Mouse (Mus musculus) lung, embryonic 15.5 days (tissue): ENCODE measurements at regions not wholly inside any gene's neighbourhood (a gene's known extent, or its start where the extent isn't known, plus 50 kb on each side); places are given as distances from the start of the nearest gene placed in this dataset.
"Not testable (repeated sequence)": the region's sequence is repeated elsewhere in the genome, so short reads cannot be mapped to it uniquely, and the experiment has no call there.

ENCODE experiments used
- ATAC-seq: fragments of 200-750 bp; cut with Nextera tagmentation; 2 replicates; pipeline ENCODE4 v1.8.0; 2017; ENCODE audit warnings: moderate number of reproducible peaks, borderline replicate concordance; ENCODE audit not compliant: low FRiP score, low TSS enrichment; ENCODE audit errors: extremely low read depth
- H3K27ac ChIP-seq: fragments of 300-500 bp; sonication (generic); 2 replicates; pipeline ENCODE4 v1.5.1; 2015; ENCODE audit warnings: moderate library complexity, mild to moderate bottlenecking, inconsistent platforms
- H3K27me3 ChIP-seq: fragments of 300-500 bp; sonication (generic); 2 replicates; pipeline ENCODE4 v1.6.1; 2015; ENCODE audit warnings: inconsistent platforms
- H3K36me3 ChIP-seq: fragments of 300-500 bp; sonication (generic); 2 replicates; pipeline ENCODE4 v1.6.1; 2015; ENCODE audit warnings: inconsistent platforms
- H3K4me1 ChIP-seq: fragments of 300-500 bp; sonication (generic); 2 replicates; pipeline ENCODE4 v1.6.1; 2015; ENCODE audit warnings: inconsistent platforms
- H3K4me2 ChIP-seq: fragments of 300-500 bp; sonication (generic); 2 replicates; pipeline ENCODE4 v1.6.1; 2015; ENCODE audit warnings: inconsistent platforms, mild to moderate bottlenecking, moderate library complexity
- H3K4me3 ChIP-seq: fragments of 300-500 bp; sonication (generic); 2 replicates; pipeline ENCODE4 v1.5.1; 2015; ENCODE audit warnings: mild to moderate bottlenecking, inconsistent platforms
- H3K9ac ChIP-seq: fragments of 300-500 bp; sonication (generic); 2 replicates; pipeline ENCODE4 v1.6.1; 2015; ENCODE audit warnings: inconsistent platforms
- H3K9me3 ChIP-seq: fragments of 300-500 bp; sonication (generic); 2 replicates; pipeline ENCODE4 v1.6.1; 2016; ENCODE audit warnings: inconsistent platforms
- WGBS: fragments of 180-500 bp; shearing (Covaris S2); methylation state at CpG from one replicate; pipeline ENCODE4 v1.1.7; 2015; 5-methylcytosine and 5-hydroxymethylcytosine counted together

DNA sequence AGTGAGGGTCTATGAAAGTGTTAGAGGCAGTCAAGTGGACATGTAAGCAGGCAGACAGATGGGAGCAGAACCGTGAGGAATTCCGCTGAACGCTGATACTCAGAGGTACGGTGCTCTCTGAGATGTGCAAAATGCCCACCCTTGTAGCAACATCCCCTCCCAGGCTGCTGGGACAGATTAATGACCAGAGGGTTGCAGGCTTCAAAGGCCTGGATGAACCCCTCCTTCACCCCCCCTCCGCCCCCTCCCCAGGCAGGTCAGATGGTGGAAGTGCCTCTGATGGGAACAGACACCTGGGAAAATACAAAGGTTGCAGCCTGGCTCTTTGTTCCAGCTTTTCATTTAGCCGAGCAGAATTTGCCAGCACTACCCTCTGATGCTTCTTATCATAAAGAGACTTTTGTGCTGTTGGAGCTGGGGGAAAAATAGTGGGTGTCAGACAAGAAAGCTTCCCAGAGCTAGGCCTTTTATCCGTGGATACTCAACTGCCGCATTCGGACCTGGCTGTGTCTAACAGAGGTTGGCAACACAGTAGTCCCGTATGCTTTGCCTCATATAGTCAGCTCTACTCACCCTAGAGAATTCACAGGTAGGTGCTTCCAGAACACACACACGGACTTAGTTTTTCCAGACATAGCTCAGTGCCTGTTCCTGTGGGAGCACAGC lies 111.2 kb upstream of the Ranbp3l start:
- no peaks in the 10 kb centered on the region for H3K4me1 ChIP-seq
- ATAC-seq: no peak
- no peak overlapping the region for H3K27ac ChIP-seq
- no peak overlapping the region for H3K4me3 ChIP-seq
- H3K36me3 ChIP-seq: no peaks in the 10 kb centered on the region
- H3K27me3 ChIP-seq: no peaks in the 10 kb centered on the region
- H3K4me2 ChIP-seq: no peak overlapping the region
- H3K9ac ChIP-seq: no peak overlapping the region
- H3K9me3 ChIP-seq: peaks cover 5% of the 10 kb centered on the region; the same call in 1 of the 2 replicates
- WGBS: 53% methylated on average over 11 of the region's 11 CpGs

DNA sequence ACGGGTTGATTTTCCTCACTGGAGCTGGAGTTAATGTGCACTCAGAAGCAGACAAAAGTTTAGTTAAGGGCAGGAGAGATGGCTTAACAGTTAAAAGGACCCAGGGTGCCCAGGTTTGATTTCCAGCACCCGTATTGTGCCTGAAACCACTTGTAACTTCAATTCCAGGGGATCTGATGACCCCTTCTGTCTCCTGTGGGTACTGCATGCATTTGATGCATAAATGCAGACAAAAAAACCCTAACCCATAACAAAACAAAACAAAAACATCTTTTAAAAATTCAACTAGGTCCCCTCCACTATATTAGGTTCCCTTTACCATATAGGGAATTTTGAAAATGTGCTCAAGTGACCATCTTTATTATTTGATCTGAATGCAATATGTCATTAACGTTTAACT lies 112.2 kb upstream of the Ranbp3l start:
- H3K9ac ChIP-seq: no peak overlapping the region
- no peaks in the 10 kb centered on the region for H3K4me1 ChIP-seq
- 92% methylated on average over 3 of the region's 3 CpGs for WGBS

DNA sequence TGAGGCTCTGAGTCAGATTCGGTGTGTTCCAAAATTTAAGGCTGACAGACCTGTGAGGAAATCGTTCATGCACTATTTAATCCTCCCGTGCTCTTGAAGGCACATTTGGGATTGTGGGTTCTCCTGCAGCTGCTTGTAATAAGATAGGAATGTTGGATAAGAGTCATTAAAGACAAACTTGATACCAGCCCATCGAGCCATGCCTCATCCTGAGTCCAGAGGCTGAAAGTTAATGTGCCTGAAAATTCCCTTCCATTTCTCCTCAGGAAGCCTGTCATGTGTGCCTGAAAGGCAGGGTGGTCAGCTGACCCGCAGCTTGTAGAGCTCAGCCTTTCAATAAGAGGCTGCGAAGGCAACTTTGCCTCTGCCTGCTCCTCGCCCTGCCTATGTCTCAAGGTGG lies 113.4 kb upstream of the Ranbp3l start:
- H3K4me3 ChIP-seq: no peak overlapping the region
- H3K36me3 ChIP-seq: no peaks in the 10 kb centered on the region
- no peaks in the 10 kb centered on the region for H3K27me3 ChIP-seq
- no peaks in the 10 kb centered on the region for H3K4me1 ChIP-seq
- ATAC-seq: no peak
- WGBS: 64% methylated on average over 7 of the region's 7 CpGs
- peaks cover 5% of the 10 kb centered on the region; the same call in 1 of the 2 replicates for H3K9me3 ChIP-seq
- H3K9ac ChIP-seq: no peak overlapping the region
- no peak overlapping the region for H3K27ac ChIP-seq
- H3K4me2 ChIP-seq: no peak overlapping the region

More for the DNA sequence above, 112.2 kb upstream of the Ranbp3l start:
- H3K27me3 ChIP-seq: no peaks in the 10 kb centered on the region
- no peak overlapping the region for H3K4me2 ChIP-seq
- H3K36me3 ChIP-seq: no peaks in the 10 kb centered on the region
- peaks cover 5% of the 10 kb centered on the region; the same call in 1 of the 2 replicates for H3K9me3 ChIP-seq
- no peak for ATAC-seq
- no peak overlapping the region for H3K27ac ChIP-seq
- H3K4me3 ChIP-seq: no peak overlapping the region

DNA sequence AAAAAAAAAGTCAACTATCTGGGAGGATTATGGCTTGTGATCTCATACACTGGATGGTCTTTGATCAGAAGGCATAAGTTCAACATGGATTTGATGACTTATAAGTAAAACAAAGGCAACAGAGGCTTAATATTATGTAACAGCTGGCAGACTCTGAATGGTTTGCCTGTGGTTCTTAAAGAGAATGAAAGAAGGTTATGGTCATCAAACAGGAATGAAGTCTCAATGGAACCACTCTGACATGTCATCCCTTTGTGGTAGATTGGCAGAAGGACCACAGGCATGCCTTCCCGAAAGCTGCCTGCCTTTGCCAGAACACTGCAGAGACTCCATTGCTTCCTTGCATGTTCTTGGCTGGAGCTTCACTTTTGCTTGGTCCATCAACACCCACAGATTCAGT lies 116.8 kb upstream of the Ranbp3l start:
- no peak for ATAC-seq
- peaks cover 3% of the 10 kb centered on the region; the same call in 1 of the 2 replicates for H3K4me1 ChIP-seq
- no peak overlapping the region for H3K4me2 ChIP-seq
- WGBS: 85% methylated on average over 1 of the region's 1 CpGs
- no peak overlapping the region for H3K27ac ChIP-seq
- H3K9me3 ChIP-seq: peaks cover 5% of the 10 kb centered on the region; the same call in 1 of the 2 replicates
- H3K9ac ChIP-seq: no peak overlapping the region
- no peak overlapping the region for H3K4me3 ChIP-seq
- no peaks in the 10 kb centered on the region for H3K27me3 ChIP-seq
- H3K36me3 ChIP-seq: no peaks in the 10 kb centered on the region

DNA sequence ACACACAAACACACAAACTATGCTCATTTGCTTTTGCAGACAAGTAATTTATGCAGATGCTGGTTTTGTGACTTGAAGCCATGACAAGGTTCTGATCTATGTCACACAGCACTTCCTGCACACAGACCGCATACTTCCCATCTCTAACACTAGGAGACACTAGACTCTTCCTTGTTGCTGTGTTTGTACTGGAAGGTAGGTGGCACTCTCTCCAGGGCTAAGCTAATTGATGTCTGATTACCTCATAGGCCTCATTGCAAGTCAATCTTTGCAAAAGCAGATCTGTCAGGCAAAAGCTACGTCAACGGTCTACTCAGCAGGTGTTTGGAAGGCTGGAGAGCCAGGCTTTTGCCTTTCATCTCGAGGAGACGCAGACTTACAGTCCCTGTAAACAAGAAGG lies 118.3 kb upstream of the Ranbp3l start:
- no peak for ATAC-seq
- WGBS: 55% methylated on average over 5 of the region's 5 CpGs

DNA sequence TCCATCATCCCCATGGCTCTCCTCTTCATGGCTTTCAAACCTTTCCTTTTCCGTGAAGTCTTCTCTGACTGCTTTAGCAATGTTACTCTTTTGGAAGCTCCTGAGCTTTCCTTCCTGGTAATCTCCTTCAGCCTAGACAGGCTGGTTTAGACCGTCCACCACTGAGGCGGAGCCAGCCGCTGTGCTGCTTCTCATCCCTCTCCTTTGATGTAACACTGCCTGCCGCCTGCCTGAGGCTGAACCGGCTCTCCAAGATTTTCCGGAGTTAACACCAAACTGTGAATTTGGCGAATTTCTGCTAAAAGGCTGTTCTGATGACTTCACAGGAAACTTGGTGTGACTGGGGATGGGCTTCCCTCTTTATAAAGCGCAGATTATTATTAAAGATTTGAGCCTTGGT lies 125.6 kb upstream of the Ranbp3l start:
- no peak overlapping the region for H3K4me3 ChIP-seq
- H3K36me3 ChIP-seq: no peaks in the 10 kb centered on the region
- no peaks in the 10 kb centered on the region for H3K9me3 ChIP-seq
- no peak overlapping the region for H3K4me2 ChIP-seq
- H3K27ac ChIP-seq: no peak overlapping the region
- H3K27me3 ChIP-seq: no peaks in the 10 kb centered on the region
- H3K4me1 ChIP-seq: peaks cover 4% of the 10 kb centered on the region; the same call in 1 of the 2 replicates
- WGBS: 19% methylated on average over 9 of the region's 9 CpGs
- ATAC-seq: no peak
- no peak overlapping the region for H3K9ac ChIP-seq

More for the DNA sequence above, 118.3 kb upstream of the Ranbp3l start:
- Histone ChIP-seq H3K27me3 (no peaks in the 10 kb centered on the region), H3K27ac (no peak overlapping the region), H3K9ac (no peak overlapping the region), H3K4me3 (no peak overlapping the region), H3K4me1 (peaks cover 4% of the 10 kb centered on the region; the same call in 1 of the 2 replicates), H3K4me2 (no peak overlapping the region), H3K9me3 (no peaks in the 10 kb centered on the region), H3K36me3 (no peaks in the 10 kb centered on the region)

DNA sequence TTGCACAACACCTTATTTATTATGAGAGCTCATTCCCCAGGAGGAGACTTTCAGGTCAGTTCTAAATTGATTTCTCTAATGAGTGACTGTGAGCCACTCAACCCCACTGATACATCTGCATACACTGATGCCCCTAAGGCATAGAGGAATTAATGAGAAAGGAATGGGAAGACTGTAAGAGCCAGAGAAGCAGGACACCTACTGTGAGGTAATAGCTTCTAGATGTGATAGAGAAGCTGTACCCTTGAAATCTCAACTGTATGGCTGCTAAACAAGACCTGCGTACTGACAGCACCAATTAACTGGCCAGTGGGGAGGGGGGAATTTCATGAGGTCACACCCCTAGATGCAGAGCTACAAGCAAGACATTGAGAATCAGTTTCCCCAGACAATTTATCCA lies 128.3 kb upstream of the Ranbp3l start:
- no peak overlapping the region for H3K4me3 ChIP-seq
- no peak overlapping the region for H3K9ac ChIP-seq
- no peaks in the 10 kb centered on the region for H3K4me1 ChIP-seq
- H3K27ac ChIP-seq: no peak overlapping the region
- ATAC-seq: no peak
- no peaks in the 10 kb centered on the region for H3K36me3 ChIP-seq
- no peaks in the 10 kb centered on the region for H3K9me3 ChIP-seq
- 78% methylated on average over 1 of the region's 1 CpGs for WGBS
- no peaks in the 10 kb centered on the region for H3K27me3 ChIP-seq
- no peak overlapping the region for H3K4me2 ChIP-seq

DNA sequence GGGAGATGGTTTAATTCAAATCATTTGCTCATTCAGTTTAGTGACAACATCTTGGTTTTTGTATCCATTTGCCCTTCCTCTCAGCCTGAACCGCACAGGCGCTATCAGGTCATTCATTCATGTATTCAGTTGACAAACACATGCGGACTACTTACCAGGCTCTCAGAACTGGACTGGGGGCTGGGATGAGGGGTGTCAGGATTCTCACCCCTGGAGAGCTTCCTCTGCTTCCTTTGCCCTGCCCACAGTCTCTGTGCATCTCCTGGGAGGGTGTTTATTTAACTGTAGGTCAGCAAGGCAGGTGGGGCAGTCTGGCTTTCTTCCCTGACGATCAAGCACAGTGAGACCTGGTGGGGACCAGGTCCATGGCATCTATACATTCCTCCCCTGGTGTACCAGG lies 123.6 kb upstream of the Slc1a3 start:
- no peak overlapping the region for H3K4me3 ChIP-seq
- H3K27me3 ChIP-seq: no peaks in the 10 kb centered on the region
- no peaks in the 10 kb centered on the region for H3K4me1 ChIP-seq
- H3K36me3 ChIP-seq: no peaks in the 10 kb centered on the region
- no peak overlapping the region for H3K27ac ChIP-seq
- H3K9ac ChIP-seq: no peak overlapping the region
- H3K9me3 ChIP-seq: no peaks in the 10 kb centered on the region
- H3K4me2 ChIP-seq: no peak overlapping the region
- no peak for ATAC-seq
- 63% methylated on average over 4 of the region's 4 CpGs for WGBS

DNA sequence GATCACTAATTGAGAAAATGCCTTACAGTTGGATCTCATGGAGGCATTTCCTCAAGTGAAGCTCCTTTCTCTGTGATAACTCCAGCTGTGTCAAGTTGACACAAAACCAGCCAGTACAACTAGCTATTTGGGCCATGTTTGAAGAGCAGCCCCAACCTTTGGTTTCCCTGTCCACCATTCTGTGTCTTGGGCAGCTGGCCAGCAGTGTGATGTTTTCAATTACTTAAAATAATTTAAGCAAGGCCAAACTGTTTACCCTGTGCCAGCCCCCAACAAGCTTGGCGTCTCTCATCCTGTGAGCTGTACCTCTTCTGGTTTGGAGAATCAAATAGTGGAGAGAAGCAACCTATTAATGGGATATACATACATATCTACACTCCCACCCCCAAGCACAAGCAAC lies 122.4 kb upstream of the Slc1a3 start:
- no peak for ATAC-seq
- H3K4me1 ChIP-seq: no peaks in the 10 kb centered on the region
- H3K9ac ChIP-seq: no peak overlapping the region
- H3K36me3 ChIP-seq: no peaks in the 10 kb centered on the region
- WGBS: 57% methylated on average over 1 of the region's 1 CpGs
- H3K27ac ChIP-seq: no peak overlapping the region
- H3K4me2 ChIP-seq: no peak overlapping the region
- no peaks in the 10 kb centered on the region for H3K9me3 ChIP-seq
- no peak overlapping the region for H3K4me3 ChIP-seq
- H3K27me3 ChIP-seq: no peaks in the 10 kb centered on the region

DNA sequence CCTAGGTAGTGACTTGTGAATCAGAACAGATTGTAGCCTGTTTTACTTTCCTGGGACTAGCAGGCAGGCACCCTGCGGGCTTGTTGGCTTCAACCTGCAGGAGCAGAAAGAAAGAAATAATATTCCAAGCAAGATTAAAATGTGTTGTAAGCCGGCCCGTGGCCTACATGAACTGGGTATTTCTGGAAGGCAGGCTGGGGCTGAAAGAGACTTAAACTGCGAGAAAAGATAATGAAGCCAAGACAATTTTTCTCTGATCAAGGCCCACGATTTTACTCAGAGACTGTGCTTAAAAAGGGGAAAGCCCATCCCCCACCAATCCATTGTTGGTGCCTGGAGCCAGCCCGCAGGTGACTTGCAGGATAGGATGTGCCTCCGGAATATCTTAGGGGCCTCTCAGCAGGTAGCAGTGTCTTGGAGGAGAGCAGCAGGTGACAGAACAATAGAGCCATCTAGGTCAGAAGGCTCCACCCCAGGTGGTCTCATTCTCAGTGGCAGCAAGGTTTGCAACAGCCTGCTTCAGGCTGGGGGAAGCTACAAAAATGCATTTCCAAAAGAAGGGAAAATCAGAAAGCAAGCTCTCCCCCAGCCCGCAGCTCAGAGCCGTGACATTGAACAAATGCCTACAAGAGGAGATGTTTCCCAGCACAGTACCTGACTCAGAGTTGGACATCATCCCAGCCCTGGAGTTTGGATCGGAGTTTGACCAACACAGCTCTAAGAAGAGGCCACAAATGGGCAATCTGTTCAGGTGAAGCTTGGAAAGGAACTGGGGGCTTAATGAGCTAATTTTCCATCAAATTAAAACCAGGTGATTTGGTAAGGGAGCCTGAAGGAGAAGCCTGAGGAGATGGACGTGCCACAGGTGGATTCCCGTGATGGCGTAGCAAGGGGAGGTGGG lies 121.4 kb upstream of the Slc1a3 start:
- H3K36me3 ChIP-seq: no peaks in the 10 kb centered on the region
- ATAC-seq: no peak
- H3K9me3 ChIP-seq: no peaks in the 10 kb centered on the region
- no peak overlapping the region for H3K4me2 ChIP-seq
- no peaks in the 10 kb centered on the region for H3K27me3 ChIP-seq
- no peak overlapping the region for H3K27ac ChIP-seq
- no peak overlapping the region for H3K9ac ChIP-seq
- 54% methylated on average over 13 of the region's 13 CpGs for WGBS
- no peaks in the 10 kb centered on the region for H3K4me1 ChIP-seq
- no peak overlapping the region for H3K4me3 ChIP-seq

DNA sequence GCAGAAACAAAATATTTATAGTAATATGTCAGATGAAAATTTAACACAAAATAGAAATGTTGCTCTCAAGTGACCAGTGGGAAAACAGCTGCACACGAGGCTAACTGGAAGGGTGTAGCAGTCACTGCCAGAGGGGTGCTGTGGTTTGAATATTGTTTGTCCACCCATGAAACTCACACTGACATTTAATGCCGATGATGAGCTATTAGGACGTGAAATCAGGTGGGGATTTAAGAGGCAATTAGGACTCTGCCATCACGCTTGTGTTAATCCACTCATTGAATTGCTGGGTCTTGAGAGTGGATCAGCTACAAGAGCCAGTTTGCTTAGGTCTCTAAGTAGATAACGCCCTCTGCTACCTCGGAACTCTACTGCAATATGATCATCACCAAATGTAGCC lies 114.3 kb upstream of the Slc1a3 start:
- no peak overlapping the region for H3K4me2 ChIP-seq
- no peaks in the 10 kb centered on the region for H3K36me3 ChIP-seq
- WGBS: 78% methylated on average over 6 of the region's 6 CpGs
- H3K4me1 ChIP-seq: no peaks in the 10 kb centered on the region
- no peak overlapping the region for H3K4me3 ChIP-seq
- no peaks in the 10 kb centered on the region for H3K9me3 ChIP-seq
- no peak for ATAC-seq
- H3K27ac ChIP-seq: no peak overlapping the region
- no peaks in the 10 kb centered on the region for H3K27me3 ChIP-seq
- no peak overlapping the region for H3K9ac ChIP-seq

DNA sequence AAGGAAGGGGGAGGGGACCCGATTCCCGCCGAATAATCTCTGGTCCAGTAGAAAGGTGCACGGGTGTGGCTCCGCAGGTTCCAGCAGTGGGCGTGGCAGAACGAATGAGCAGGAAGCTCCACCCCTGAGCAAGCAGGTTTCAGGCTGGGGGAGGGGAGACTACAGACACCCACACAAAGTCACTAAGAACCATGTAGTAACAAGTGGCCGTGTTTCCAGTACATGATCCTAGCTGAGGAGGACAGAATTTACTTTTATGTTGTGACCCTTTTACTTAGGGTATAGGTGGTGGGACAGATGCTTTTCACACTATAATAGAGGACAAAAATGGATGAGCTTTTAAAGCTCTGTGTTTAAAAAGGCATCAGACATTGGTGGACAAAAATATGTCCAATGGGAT lies 112.2 kb upstream of the Slc1a3 start:
- H3K9ac ChIP-seq, H3K27ac ChIP-seq, H3K9me3 ChIP-seq, H3K4me3 ChIP-seq, H3K4me2 ChIP-seq, H3K4me1 ChIP-seq, H3K27me3 ChIP-seq, H3K36me3 ChIP-seq, ATAC-seq: not testable (repeated sequence)
- 92% methylated on average over 2 of the region's 8 CpGs for WGBS
